Mouse (Mus musculus): ENCODE measurements around the gene Ptprcap. TPM values are rescaled to one million over a fixed set of nuclear protein-coding genes. Genes with fewer than 3 reads are reported as not detected.
A peak's percentile ranks its signal among the peaks of the same experiment; 100 is the strongest.

Ptprcap gene
- total and polyA plus RNA-seq, 2 experiments from 2014 or later = 0.48 to 1.2 TPM

DNA sequence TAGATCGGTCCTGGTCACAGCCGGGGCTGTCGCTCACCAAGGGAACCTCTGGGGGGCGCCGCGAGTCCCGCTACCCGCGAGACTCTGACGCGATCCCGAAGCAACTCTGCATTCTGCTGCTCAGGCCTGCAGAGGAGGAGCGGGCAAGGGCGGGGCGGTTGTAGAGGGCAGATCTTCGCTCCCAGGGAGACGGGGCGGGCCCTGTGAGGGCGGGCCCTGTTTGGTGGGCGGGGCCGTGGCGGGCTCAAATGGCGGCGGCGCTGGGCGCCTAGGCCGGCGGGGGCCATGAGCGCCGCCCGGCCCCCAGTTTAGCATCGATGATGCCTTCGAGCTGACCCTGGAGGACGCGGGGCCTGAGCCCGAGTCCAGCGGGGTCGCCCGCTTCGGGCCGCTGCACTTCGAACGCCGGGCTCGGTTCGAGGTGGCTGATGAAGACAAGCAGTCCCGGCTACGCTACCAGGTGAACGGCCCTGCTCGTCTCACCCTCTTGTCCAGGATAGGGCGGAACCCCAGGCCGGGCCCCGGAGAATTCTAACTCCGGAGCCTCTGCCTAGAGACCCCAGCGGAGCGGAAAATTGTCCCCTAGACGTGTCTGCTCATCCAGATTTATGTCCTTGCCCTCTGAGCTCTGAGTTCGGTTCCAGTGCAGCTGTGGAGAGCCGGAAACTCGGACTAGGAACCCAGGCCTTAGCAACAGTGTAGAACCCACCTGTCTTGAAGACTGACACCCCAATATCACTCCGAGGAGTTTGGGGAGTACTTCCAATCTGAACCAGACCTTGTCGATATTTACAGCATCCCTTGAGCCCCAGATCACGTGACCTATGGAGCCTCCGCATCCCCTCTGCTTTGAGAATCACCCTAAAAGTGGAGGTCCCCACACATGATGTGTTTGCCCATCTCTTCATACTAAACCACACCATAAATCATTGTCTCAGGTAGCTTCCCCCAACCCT, 27.4 kb upstream of the Ptprcap start, which contains the start of gene Aip:
Gene Aip, minus strand, starts transcription at position 118 of the 956 bp plus-strand sequence.
- peak; percentile 81 for TF ChIP-seq CTCF (IDR thresholded peaks at IDR 0.05; ENCODE audit: low read depth)
- WGBS = under 1% methylated on average over 59 of the region's 64 CpGs

DNA sequence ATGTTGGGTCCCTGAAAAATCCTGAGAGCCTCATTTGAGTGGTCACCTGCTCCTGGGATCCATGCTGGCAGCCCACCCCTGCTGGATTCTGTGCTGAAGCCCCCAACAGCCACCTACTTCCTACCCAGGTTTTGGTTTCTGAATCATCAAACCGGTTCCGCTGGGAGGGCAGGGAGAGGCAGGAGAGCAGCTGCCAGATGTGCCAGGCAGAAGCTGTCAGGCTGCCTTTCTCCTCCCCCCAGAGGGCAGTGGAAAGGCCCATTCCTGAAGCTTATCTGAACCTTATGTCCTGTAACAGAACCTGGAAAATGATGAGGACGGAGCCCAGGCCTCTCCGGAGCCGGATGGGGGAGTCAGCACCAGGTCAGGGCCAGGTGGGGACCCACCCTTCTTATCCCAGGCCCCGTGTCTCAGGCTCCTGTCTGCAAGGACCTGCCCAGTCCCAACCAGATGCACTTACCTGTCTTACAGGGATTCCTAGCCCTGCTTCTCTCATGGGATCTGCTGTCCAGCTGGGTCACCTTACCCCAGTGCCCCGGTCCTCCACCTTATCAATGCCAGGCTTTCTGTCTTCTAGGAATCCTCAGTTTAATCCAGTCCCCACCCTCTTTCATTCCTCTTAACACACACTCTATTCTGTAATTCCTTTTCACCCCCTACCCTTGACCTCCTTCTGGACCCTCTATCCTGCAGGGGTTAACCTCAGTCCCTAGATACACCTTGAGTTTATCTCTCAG, 26.5 kb upstream of the Ptprcap start:
- H3K27me3 ChIP-seq (ENCODE audit: insufficient read depth, low read length) = no peaks in the 10 kb centered on the region
- peak overlapping the region; percentile 92 for H3K9ac ChIP-seq
- H3K36me3 ChIP-seq (ENCODE audit: insufficient read depth) = peaks cover 36% of the 10 kb centered on the region
- H3K4me2 ChIP-seq (ENCODE audit: low read depth) = peak overlapping the region; percentile 65
- ATAC-seq = no peak
- H3K4me3 ChIP-seq (ENCODE audit: low read depth, low read length) = peak overlapping the region; percentile 81
- H3K9me3 ChIP-seq (ENCODE audit: low read length) = no peaks in the 10 kb centered on the region
- no peak overlapping the region for H3K27ac ChIP-seq (ENCODE audit: low read depth, low read length)
- TF ChIP-seq CTCF (IDR thresholded peaks at IDR 0.05; ENCODE audit: low read depth) = no peak
- WGBS = 73% methylated on average over 7 of the region's 7 CpGs
- peaks cover 9% of the 10 kb centered on the region; the same call in 1 of the 2 replicates for H3K4me1 ChIP-seq (ENCODE audit: insufficient read depth)
- no peak for DNase-seq

More for the DNA sequence above, 27.4 kb upstream of the Ptprcap start, which contains the start of gene Aip:
- H3K36me3 ChIP-seq (ENCODE audit: insufficient read depth) = peaks cover 27% of the 10 kb centered on the region
- peak within 1 kb of the TSS; percentile 69 for H3K27ac ChIP-seq (ENCODE audit: low read depth, low read length)
- peak within 1 kb of the TSS; percentile 92 for H3K9ac ChIP-seq
- peaks cover 9% of the 10 kb centered on the region; the same call in 1 of the 2 replicates for H3K4me1 ChIP-seq (ENCODE audit: insufficient read depth)
- peak within 1 kb of the TSS; percentile 65 for H3K4me2 ChIP-seq (ENCODE audit: low read depth)
- no peaks in the 10 kb centered on the region for H3K27me3 ChIP-seq (ENCODE audit: insufficient read depth, low read length)
- DNase-seq (peak; percentile 98), ATAC-seq (peak; percentile 93)
- H3K4me3 ChIP-seq (ENCODE audit: low read depth, low read length) = peak within 1 kb of the TSS; percentile 81
- H3K9me3 ChIP-seq (ENCODE audit: low read length) = no peaks in the 10 kb centered on the region

DNA sequence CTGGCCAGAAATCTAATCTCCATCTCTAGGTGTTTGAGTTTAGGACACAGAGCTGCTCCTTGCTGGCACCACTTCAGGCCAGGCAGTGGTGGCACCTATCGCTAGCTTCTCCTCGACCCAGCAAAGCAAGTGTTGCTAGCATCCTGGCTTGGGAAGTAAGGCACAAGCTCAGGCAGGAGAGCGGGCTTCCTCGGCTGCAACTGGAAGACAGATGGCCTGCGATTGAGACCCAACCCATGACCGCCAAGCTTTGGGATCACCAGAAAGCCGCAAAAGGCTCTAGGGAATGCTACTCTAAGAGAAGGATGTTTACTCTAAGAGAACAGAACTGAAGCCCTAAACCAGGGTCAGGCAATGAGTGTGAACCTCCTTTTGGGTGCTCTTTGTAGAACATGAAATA, 23.9 kb upstream of the Ptprcap start:
- H3K9ac ChIP-seq = no peak overlapping the region
- H3K27ac ChIP-seq (ENCODE audit: low read depth, low read length) = no peak overlapping the region
- no peak overlapping the region for H3K4me2 ChIP-seq (ENCODE audit: low read depth)
- peaks cover 50% of the 10 kb centered on the region for H3K36me3 ChIP-seq (ENCODE audit: insufficient read depth)
- no peaks in the 10 kb centered on the region for H3K27me3 ChIP-seq (ENCODE audit: insufficient read depth, low read length)
- peaks cover 9% of the 10 kb centered on the region; the same call in 1 of the 2 replicates for H3K4me1 ChIP-seq (ENCODE audit: insufficient read depth)
- no peaks in the 10 kb centered on the region for H3K9me3 ChIP-seq (ENCODE audit: low read length)
- 95% methylated on average over 7 of the region's 7 CpGs for WGBS
- no peak for ATAC-seq
- TF ChIP-seq CTCF (IDR thresholded peaks at IDR 0.05; ENCODE audit: low read depth) = no peak
- H3K4me3 ChIP-seq (ENCODE audit: low read depth, low read length) = no peak overlapping the region
- no peak for DNase-seq

DNA sequence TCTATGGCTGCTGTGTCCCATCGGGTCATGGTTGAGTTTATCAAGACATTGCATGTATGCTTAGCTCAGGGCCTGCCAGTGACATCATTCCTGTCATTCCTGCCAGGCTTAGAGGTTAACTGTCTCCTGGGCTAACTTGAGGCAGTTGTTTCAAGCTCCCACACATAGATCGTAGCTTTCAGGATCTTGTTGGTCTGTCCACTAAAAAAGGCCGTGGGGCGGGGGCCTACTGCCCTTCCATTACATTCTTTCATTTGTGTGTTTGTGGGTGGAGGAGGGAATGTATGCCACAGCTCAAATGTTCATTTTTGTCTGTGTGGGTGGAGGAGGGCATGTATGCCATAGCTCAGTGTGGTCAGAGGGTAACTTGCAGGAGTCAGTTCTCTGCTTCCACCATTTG, 23.3 kb upstream of the Ptprcap start:
- no peak overlapping the region for H3K27ac ChIP-seq (ENCODE audit: low read depth, low read length)
- no peak overlapping the region for H3K9ac ChIP-seq
- ATAC-seq (no peak), DNase-seq (no peak)
- no peak overlapping the region for H3K4me2 ChIP-seq (ENCODE audit: low read depth)
- H3K4me1 ChIP-seq (ENCODE audit: insufficient read depth) = peaks cover 9% of the 10 kb centered on the region; the same call in 1 of the 2 replicates
- H3K9me3 ChIP-seq (ENCODE audit: low read length) = no peaks in the 10 kb centered on the region
- no peak for TF ChIP-seq CTCF (IDR thresholded peaks at IDR 0.05; ENCODE audit: low read depth)
- H3K36me3 ChIP-seq (ENCODE audit: insufficient read depth) = peaks cover 50% of the 10 kb centered on the region
- H3K27me3 ChIP-seq (ENCODE audit: insufficient read depth, low read length) = no peaks in the 10 kb centered on the region
- H3K4me3 ChIP-seq (ENCODE audit: low read depth, low read length) = no peak overlapping the region
- 93% methylated on average over 4 of the region's 4 CpGs for WGBS

DNA sequence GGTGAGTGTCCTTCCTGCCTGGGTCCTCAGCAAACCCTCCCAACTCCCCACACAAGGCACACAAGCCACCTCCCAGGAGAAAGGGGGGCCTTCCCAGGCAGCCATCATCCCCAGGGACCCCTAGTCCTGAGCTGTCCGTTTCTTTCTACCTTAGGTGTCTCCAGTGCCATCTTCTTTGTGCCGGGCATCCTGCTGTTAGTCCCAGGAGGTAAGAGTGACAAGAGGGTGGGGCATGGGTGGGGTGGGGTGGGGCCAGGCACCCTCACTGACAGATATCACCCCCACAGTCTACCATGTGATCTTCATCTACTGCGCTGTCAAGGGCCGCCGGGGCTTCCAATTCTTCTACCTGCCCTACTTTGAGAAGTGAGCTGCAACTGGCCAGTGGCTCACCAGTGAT, 22.3 kb upstream of the Ptprcap start:
- peaks cover 50% of the 10 kb centered on the region for H3K36me3 ChIP-seq (ENCODE audit: insufficient read depth)
- H3K4me1 ChIP-seq (ENCODE audit: insufficient read depth) = peaks cover 9% of the 10 kb centered on the region; the same call in 1 of the 2 replicates

DNA sequence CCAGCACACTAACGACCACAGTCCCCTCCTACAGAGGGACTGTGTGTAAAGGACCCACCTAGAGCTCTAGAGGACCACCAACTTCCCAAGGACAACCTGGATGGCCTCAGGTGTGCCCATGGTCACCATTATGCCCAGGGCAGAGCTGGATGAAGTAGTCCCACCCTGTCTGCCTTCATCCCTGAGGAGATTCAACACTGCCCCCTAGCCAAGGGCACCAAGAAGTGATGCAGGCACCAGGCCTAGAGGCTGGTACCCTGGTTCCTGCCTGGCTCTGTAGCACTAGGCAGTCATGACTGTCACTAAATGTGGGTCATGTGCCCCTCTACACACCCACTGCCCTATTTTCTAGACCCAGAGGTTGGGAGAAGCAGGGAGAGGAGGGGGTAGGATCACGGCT, 21.6 kb upstream of the Ptprcap start:
- H3K36me3 ChIP-seq (ENCODE audit: insufficient read depth) = peaks cover 50% of the 10 kb centered on the region
- H3K27ac ChIP-seq (ENCODE audit: low read depth, low read length) = no peak overlapping the region
- ATAC-seq (no peak), DNase-seq (no peak)
- no peak overlapping the region for H3K4me2 ChIP-seq (ENCODE audit: low read depth)
- H3K9me3 ChIP-seq (ENCODE audit: low read length) = no peaks in the 10 kb centered on the region
- peaks cover 4% of the 10 kb centered on the region; the same call in 1 of the 2 replicates for H3K4me1 ChIP-seq (ENCODE audit: insufficient read depth)
- H3K27me3 ChIP-seq (ENCODE audit: insufficient read depth, low read length) = no peaks in the 10 kb centered on the region
- 0 out of 2 replicates have a peak, but pooled peaks have one; percentile 21 for TF ChIP-seq CTCF (IDR thresholded peaks at IDR 0.05; ENCODE audit: low read depth)
- H3K9ac ChIP-seq = no peak overlapping the region
- 88% methylated on average over 2 of the region's 2 CpGs for WGBS
- H3K4me3 ChIP-seq (ENCODE audit: low read depth, low read length) = no peak overlapping the region

More for the DNA sequence above, 22.3 kb upstream of the Ptprcap start:
- Histone ChIP-seq H3K9ac (no peak overlapping the region), H3K27me3 (ENCODE audit: insufficient read depth, low read length) (no peaks in the 10 kb centered on the region), H3K27ac (ENCODE audit: low read depth, low read length) (no peak overlapping the region), H3K4me2 (ENCODE audit: low read depth) (no peak overlapping the region), H3K4me3 (ENCODE audit: low read depth, low read length) (no peak overlapping the region), H3K9me3 (ENCODE audit: low read length) (no peaks in the 10 kb centered on the region)
- ATAC-seq = no peak
- 98% methylated on average over 5 of the region's 5 CpGs for WGBS
- TF ChIP-seq CTCF (IDR thresholded peaks at IDR 0.05; ENCODE audit: low read depth) = no peak
- no peak for DNase-seq
